Mouse (Mus musculus): ENCODE measurements around the gene Ninj2.

DNA sequence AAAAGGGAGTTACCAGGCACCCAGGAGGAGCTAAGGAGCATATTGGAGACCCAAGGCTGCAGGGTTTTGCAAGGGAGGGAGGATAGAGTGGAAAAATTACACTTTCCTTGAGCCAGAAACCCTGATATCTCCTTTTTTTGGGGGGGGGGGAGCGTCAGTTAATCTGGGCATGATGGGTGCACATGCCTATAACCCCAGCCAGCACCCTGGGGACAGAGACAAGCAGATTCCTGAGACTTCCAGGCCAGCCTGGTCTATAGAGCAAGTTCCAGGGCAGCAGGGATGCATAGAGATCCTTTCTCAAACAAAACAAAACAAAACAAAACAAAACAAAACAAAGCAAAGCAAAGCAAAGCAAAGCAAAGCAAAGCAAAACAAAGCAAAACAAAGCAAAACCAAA, 21.1 kb downstream of the Ninj2 start:
- TF ChIP-seq CTCF (IDR thresholded peaks at IDR 0.05; ENCODE audit: low read depth) (no peak), EP300 (IDR thresholded peaks at IDR 0.05; ENCODE audit: low read depth) (no peak)

Data from heart, postnatal 0 days (tissue).